Mouse (Mus musculus): ENCODE data around the gene Myct1.

GRCm38 (mm10) chr10:5558808-5559207 is 34.8 kb upstream of the Myct1 start:
- TF ChIP-seq CTCF (conservative IDR thresholded peaks at IDR 0.05; ENCODE audit: low read length) (no peak), POU5F1 (IDR thresholded peaks at IDR 0.05; ENCODE audit: borderline replicate concordance, low read length) (no peak), NANOG (IDR thresholded peaks at IDR 0.05; ENCODE audit: borderline replicate concordance, low read length) (no peak)

Measured in E14TG2a.4 (cell line).